Mouse (Mus musculus) hindbrain, postnatal 0 days (tissue): ENCODE measurements around the gene Trim27. TPM values are rescaled to one million over a fixed set of nuclear protein-coding genes. Genes with fewer than 3 reads are reported as not detected.

Source experiments
- ATAC-seq: fragments of 200-750 bp; cut with Nextera tagmentation; 2 replicates; pipeline ENCODE4 v1.8.0; 2017; ENCODE audit warnings: mild to moderate bottlenecking, moderate TSS enrichment, moderate library complexity
- DNase-seq: peaks from one replicate; pipeline ENCODE4 v3.0.0-alpha.2; 2015; ENCODE audit warnings: low spot score
- H3K27ac ChIP-seq: fragments of 300-500 bp; sonication (generic); 2 replicates; pipeline ENCODE4 v1.5.1; 2014; ENCODE audit warnings: mild to moderate bottlenecking
- H3K27me3 ChIP-seq: fragments of 300-500 bp; sonication (generic); 2 replicates; pipeline ENCODE4 v1.6.1; 2014; ENCODE audit warnings: low read length, mixed read lengths; ENCODE audit not compliant: insufficient read depth
- H3K36me3 ChIP-seq: fragments of 300-500 bp; sonication (generic); 2 replicates; pipeline ENCODE4 v1.6.1; 2014; ENCODE audit warnings: low read length, mixed read lengths; ENCODE audit not compliant: insufficient read depth
- H3K4me1 ChIP-seq: fragments of 300-500 bp; sonication (generic); 2 replicates; pipeline ENCODE4 v1.6.1; 2014; ENCODE audit warnings: antibody characterized with exemption, low read length, mixed read lengths; ENCODE audit not compliant: insufficient read depth
- H3K4me2 ChIP-seq: fragments of 300-500 bp; sonication (generic); 2 replicates; pipeline ENCODE4 v1.6.1; 2014; ENCODE audit warnings: low read depth, mild to moderate bottlenecking, low read length, moderate library complexity, mixed read lengths
- H3K4me3 ChIP-seq: fragments of 300-500 bp; sonication (generic); 2 replicates; pipeline ENCODE4 v1.5.1; 2014; ENCODE audit warnings: low read length
- H3K9ac ChIP-seq: fragments of 300-500 bp; sonication (generic); replicated peaks from 2 replicates; pipeline ENCODE4 v1.6.1; 2014; ENCODE audit warnings: mild to moderate bottlenecking, low read length, moderate library complexity, mixed read lengths
- H3K9me3 ChIP-seq: fragments of 300-500 bp; sonication (generic); 2 replicates; pipeline ENCODE4 v1.6.1; 2016; ENCODE audit warnings: low read length, mixed read lengths
- CTCF ChIP-seq: IDR thresholded peaks from 2 replicates; pipeline ENCODE4 v1.5.1; 2016; ENCODE audit warnings: antibody characterized with exemption, control low read depth, low read depth
- WGBS: fragments of 180-500 bp; shearing (Covaris S2); extraction: QIAGEN DNeasy Blood & Tissue Kit; methylation state at CpG from one replicate; pipeline ENCODE4 v1.1.7; 2014; 5-methylcytosine and 5-hydroxymethylcytosine counted together
- polyA plus RNA-seq: library from polyadenylated mRNA; unstranded; fragments of >200 nt; fragmentation: Nextera tagmentation; extraction: Ambion mirVana; gene quantifications from 2 replicates; pipeline ENCODE4 v1.2.1, GENCODE M21; 2015
- total RNA-seq: library from RNA; depleted of rRNA; stranded (reverse); fragments of >200 nt; gene quantifications from 2 replicates; pipeline ENCODE4 v1.2.3, GENCODE M21; 2014

The Trim27 gene
- total and polyA plus RNA-seq, 2 experiments from 2014 or later = 68.3 to 84.9 TPM

- Histone ChIP-seq H3K27me3 (no peaks in the 10 kb centered on the region), H3K4me1 (no peaks in the 10 kb centered on the region), H3K4me3 (peak overlapping the region; percentile 57), H3K36me3 (no peaks in the 10 kb centered on the region), H3K4me2 (peak overlapping the region; percentile 65), H3K9ac (peak overlapping the region; percentile 51), H3K27ac (peak overlapping the region; percentile 58; the same call in 1 of the 2 replicates), H3K9me3 (no peaks in the 10 kb centered on the region)
- ATAC-seq (peak; percentile 94), DNase-seq (peak; percentile 90)
- TF ChIP-seq CTCF = peak; percentile 85
- under 1% methylated on average over 43 of the region's 43 CpGs for WGBS
Observed at GRCm38 (mm10) chr13:21233732-21234705, 54.8 kb downstream of the Trim27 start.

- Histone ChIP-seq H3K4me2 (no peak overlapping the region), H3K27ac (no peak overlapping the region), H3K36me3 (no peaks in the 10 kb centered on the region), H3K9me3 (no peaks in the 10 kb centered on the region), H3K4me3 (no peak overlapping the region), H3K27me3 (no peaks in the 10 kb centered on the region), H3K9ac (no peak overlapping the region), H3K4me1 (no peaks in the 10 kb centered on the region)
- WGBS = 67% methylated on average over 2 of the region's 2 CpGs
- no peak for DNase-seq
- TF ChIP-seq CTCF = no peak
- no peak for ATAC-seq
Observed at GRCm38 (mm10) chr13:21236714-21237113, 57.5 kb downstream of the Trim27 start.

- H3K27me3 ChIP-seq = no peaks in the 10 kb centered on the region
- TF ChIP-seq CTCF = no peak
- ATAC-seq = no peak
- WGBS = 81% methylated on average over 6 of the region's 6 CpGs
- no peak overlapping the region for H3K4me2 ChIP-seq
- H3K36me3 ChIP-seq = no peaks in the 10 kb centered on the region
- no peak overlapping the region for H3K27ac ChIP-seq
- no peak for DNase-seq
- H3K9me3 ChIP-seq = no peaks in the 10 kb centered on the region
- H3K9ac ChIP-seq = no peak overlapping the region
- H3K4me3 ChIP-seq = no peak overlapping the region
- H3K4me1 ChIP-seq = no peaks in the 10 kb centered on the region
Observed at GRCm38 (mm10) chr13:21237161-21237560, 57.9 kb downstream of the Trim27 start.

- Histone ChIP-seq H3K4me3 (no peak overlapping the region), H3K9ac (no peak overlapping the region), H3K27ac (no peak overlapping the region), H3K9me3 (no peaks in the 10 kb centered on the region), H3K4me2 (no peak overlapping the region), H3K27me3 (no peaks in the 10 kb centered on the region; the same call in 1 of the 2 replicates), H3K36me3 (no peaks in the 10 kb centered on the region), H3K4me1 (no peaks in the 10 kb centered on the region)
- no peak for TF ChIP-seq CTCF
- DNase-seq (no peak), ATAC-seq (no peak)
- WGBS = 15% methylated on average over 7 of the region's 7 CpGs
Observed at GRCm38 (mm10) chr13:21240788-21241187, 61.5 kb downstream of the Trim27 start.

- 8% methylated on average over 16 of the region's 16 CpGs for WGBS
- Histone ChIP-seq H3K4me2 (peak overlapping the region; percentile 45), H3K4me3 (peak overlapping the region; percentile 14; the same call in 1 of the 2 replicates), H3K9me3 (no peaks in the 10 kb centered on the region), H3K9ac (no peak overlapping the region), H3K4me1 (no peaks in the 10 kb centered on the region), H3K27ac (no peak overlapping the region), H3K36me3 (no peaks in the 10 kb centered on the region), H3K27me3 (no peaks in the 10 kb centered on the region; the same call in 1 of the 2 replicates)
- DNase-seq (no peak), ATAC-seq (no peak)
- TF ChIP-seq CTCF = no peak
Observed at GRCm38 (mm10) chr13:21242408-21243125, 63.3 kb downstream of the Trim27 start.

GRCm38 (mm10) chr13:21243196-21243595 lies 64.0 kb downstream of the Trim27 start:
- Histone ChIP-seq H3K4me3 (peak overlapping the region; percentile 14; the same call in 1 of the 2 replicates), H3K4me2 (peak overlapping the region; percentile 45), H3K36me3 (no peaks in the 10 kb centered on the region), H3K27ac (no peak overlapping the region), H3K9me3 (no peaks in the 10 kb centered on the region), H3K27me3 (no peaks in the 10 kb centered on the region; the same call in 1 of the 2 replicates), H3K4me1 (no peaks in the 10 kb centered on the region), H3K9ac (no peak overlapping the region)
- DNase-seq (no peak), ATAC-seq (no peak)
- no peak for TF ChIP-seq CTCF
- WGBS = 27% methylated on average over 13 of the region's 13 CpGs
